Mouse (Mus musculus) embryonic fibroblast, embryonic 13.5 days (primary cell): ENCODE data around the gene 9830107B12Rik. TPM values are rescaled to one million over a fixed set of nuclear protein-coding genes. Genes with fewer than 3 reads are reported as not detected.

ENCODE experiments used
- H3K27ac ChIP-seq: 2 replicates; pipeline ENCODE4 v1.5.1; 2012; ENCODE audit warnings: low read length, control low read depth, inconsistent platforms; ENCODE audit not compliant: insufficient read depth
- H3K4me1 ChIP-seq: 2 replicates; pipeline ENCODE4 v1.6.1; 2011; ENCODE audit warnings: low read length; ENCODE audit not compliant: control insufficient read depth, insufficient read depth
- H3K4me3 ChIP-seq: 2 replicates; pipeline ENCODE4 v1.5.1; 2011; ENCODE audit warnings: mild to moderate bottlenecking, control low read depth, low read length; ENCODE audit not compliant: insufficient read depth
- CTCF ChIP-seq: IDR thresholded peaks from 2 replicates; pipeline ENCODE4 v1.5.1; 2011; ENCODE audit warnings: mild to moderate bottlenecking, control low read depth, low read length, moderate library complexity, borderline replicate concordance; ENCODE audit not compliant: insufficient read depth
- POLR2A ChIP-seq: IDR thresholded peaks from 2 replicates; pipeline ENCODE4 v1.6.1; 2011; ENCODE audit warnings: low read depth, mild to moderate bottlenecking, control low read depth, low read length, moderate library complexity
- polyA plus RNA-seq: library from polyadenylated mRNA; stranded (reverse); fragments of >200 nt; gene quantifications from 2 replicates; pipeline ENCODE4 v1.2.4, GENCODE M21; 2011; ENCODE audit warnings: low read depth; ENCODE audit not compliant: missing spikeins, insufficient read length

Gene 9830107B12Rik
- polyA plus RNA-seq, 1 experiment, result not detected

DNA sequence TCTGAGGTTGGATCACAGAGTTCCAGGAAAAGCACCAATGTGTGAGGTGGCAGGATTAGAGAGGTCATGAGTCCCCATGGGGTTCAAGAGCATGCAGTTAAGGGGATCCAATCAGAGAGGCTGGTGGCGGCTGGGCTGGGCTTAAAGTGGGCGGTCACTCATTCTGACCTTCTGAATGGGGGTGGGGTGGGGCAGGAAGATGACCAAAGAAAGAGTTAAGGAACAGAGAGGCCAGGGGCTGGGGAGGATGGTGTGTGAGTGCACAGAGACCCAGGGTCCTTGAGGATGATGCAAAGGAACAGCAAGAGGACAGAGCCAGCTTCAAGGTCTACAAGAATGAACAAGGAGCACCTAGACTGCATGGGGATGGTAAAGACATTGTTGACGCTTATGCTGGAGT lies 37.5 kb downstream of the 9830107B12Rik start:
- Histone ChIP-seq H3K4me1 (no peaks in the 10 kb centered on the region), H3K4me3 (no peak overlapping the region), H3K27ac (no peak overlapping the region)
- TF ChIP-seq POLR2A, result no peak
- no peak for TF ChIP-seq CTCF

GRCm38 (mm10) chr17:48107862-48108261 lies 38.2 kb downstream of the 9830107B12Rik start:
- Histone ChIP-seq H3K4me3 (no peak overlapping the region), H3K27ac (no peak overlapping the region), H3K4me1 (no peaks in the 10 kb centered on the region)
- TF ChIP-seq CTCF (no peak), POLR2A (no peak)

DNA sequence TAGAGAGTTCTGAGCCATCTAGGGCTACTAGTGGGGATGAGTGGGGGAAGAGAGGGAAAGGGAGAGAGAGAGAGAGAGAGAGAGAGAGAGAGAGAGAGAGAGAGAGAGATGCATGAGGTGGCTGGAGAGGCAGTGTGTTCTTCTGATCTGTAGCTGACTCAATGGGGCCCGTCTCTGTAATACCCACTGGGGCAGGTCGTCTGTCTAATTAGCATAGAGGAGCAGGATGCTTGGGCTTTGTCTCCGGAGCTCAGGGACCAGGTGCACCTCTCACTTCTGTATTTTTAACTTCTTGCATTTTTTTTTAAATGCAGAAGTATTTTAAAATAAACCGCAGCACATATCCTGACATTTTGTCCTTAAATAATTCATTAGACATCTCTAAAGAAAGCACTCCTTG lies 38.7 kb downstream of the 9830107B12Rik start:
- Histone ChIP-seq H3K4me1 (no peaks in the 10 kb centered on the region), H3K27ac (no peak overlapping the region), H3K4me3 (no peak overlapping the region)
- no peak for TF ChIP-seq CTCF
- TF ChIP-seq POLR2A, result no peak

GRCm38 (mm10) chr17:48100441-48101417 lies 45.3 kb downstream of the 9830107B12Rik start:
- no peak overlapping the region for H3K4me3 ChIP-seq

GRCm38 (mm10) chr17:48099312-48099711 lies 46.8 kb downstream of the 9830107B12Rik start:
- Histone ChIP-seq H3K4me3 (no peak overlapping the region), H3K4me1 (no peaks in the 10 kb centered on the region; the same call in 1 of the 2 replicates), H3K27ac (no peak overlapping the region)
- no peak for TF ChIP-seq POLR2A
- no peak for TF ChIP-seq CTCF

More at GRCm38 (mm10) chr17:48100441-48101417, 45.3 kb downstream of the 9830107B12Rik start:
- TF ChIP-seq CTCF (peak; percentile 98), POLR2A (no peak)
- no peaks in the 10 kb centered on the region; the same call in 1 of the 2 replicates for H3K4me1 ChIP-seq
- H3K27ac ChIP-seq, result no peak overlapping the region

DNA sequence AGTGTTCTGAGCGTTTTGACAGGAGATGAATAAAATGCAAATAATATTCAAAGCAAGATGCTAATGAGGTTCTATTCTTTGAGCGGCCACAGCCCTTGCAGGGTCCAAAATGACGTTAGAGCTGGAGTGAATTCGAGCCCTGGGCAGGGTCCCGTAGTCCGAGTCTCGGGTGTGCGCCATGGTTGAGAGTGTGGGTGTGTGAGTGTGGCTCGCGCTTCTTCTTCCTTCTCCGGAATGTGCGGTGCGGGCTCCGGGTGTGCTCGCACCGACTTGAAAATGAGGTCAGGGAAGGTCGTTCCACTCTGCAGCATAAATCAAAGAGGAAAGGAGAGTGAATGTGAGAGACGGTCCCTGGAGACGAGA lies 47.6 kb downstream of the 9830107B12Rik start:
- Histone ChIP-seq H3K4me1 (no peaks in the 10 kb centered on the region; the same call in 1 of the 2 replicates), H3K27ac (no peak overlapping the region), H3K4me3 (no peak overlapping the region)
- TF ChIP-seq CTCF, result no peak
- no peak for TF ChIP-seq POLR2A

DNA sequence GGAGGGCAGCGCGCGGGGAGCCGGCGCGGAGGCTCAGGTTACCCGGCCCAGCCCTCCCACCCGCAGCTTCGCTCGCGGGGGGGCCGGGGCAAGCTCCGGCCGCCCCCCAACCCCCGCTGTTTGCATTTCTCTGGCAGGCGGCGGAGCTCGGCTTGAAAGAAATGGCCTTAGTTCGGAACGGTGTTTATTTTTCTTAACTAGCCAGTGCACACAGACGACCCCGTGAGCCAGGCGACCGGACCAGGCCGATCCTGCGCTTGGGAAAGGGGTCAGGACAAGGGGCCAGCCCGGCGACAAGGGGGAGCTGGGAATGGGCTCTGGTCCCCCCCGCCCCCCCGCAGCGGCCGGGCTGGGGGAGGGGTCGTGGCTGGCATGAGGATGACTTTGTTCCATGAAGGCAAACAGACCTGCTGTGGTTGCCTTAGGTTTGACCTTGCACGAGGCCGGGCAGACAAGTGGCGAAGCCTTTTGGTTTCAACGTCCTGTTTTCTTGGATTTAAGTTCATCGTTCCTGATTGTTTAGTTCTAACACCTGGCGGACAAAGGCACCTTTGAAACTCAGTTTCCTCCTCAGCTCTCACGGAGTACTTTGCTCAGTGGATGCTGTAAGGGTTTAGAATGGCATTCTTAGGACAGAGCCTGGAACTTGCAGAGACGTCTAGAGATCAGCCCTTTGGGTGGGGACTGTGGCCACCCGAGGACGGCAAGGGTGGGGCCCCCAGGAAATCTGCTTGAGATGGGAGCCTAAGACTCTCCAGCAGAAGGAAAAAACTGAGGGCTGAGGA lies 48.1 kb downstream of the 9830107B12Rik start:
- no peak for TF ChIP-seq POLR2A
- TF ChIP-seq CTCF, result no peak
- Histone ChIP-seq H3K27ac (no peak overlapping the region), H3K4me3 (no peak overlapping the region), H3K4me1 (no peaks in the 10 kb centered on the region; the same call in 1 of the 2 replicates)

- TF ChIP-seq POLR2A (no peak), CTCF (peak; percentile 32; the same call in 1 of the 2 replicates)
- Histone ChIP-seq H3K4me3 (no peak overlapping the region), H3K27ac (no peak overlapping the region), H3K4me1 (no peaks in the 10 kb centered on the region; the same call in 1 of the 2 replicates)
Measured at GRCm38 (mm10) chr17:48097011-48097742, 48.9 kb downstream of the 9830107B12Rik start.

GRCm38 (mm10) chr17:48096321-48096720 lies 49.7 kb downstream of the 9830107B12Rik start:
- no peak for TF ChIP-seq POLR2A
- TF ChIP-seq CTCF, result no peak
- no peak overlapping the region for H3K4me3 ChIP-seq
- no peaks in the 10 kb centered on the region; the same call in 1 of the 2 replicates for H3K4me1 ChIP-seq
- H3K27ac ChIP-seq, result no peak overlapping the region
